Mouse (Mus musculus): ENCODE results near the gene Pdzrn3. TPM values are rescaled to one million over a fixed set of nuclear protein-coding genes. Genes with fewer than 3 reads are reported as not detected.

Pdzrn3 gene
- total RNA-seq, 1 experiment = 3.8 TPM

GRCm38 (mm10) chr6:101350414-101350973 is 27.2 kb downstream of the Pdzrn3 start:
- Histone ChIP-seq H3K4me3 (ENCODE audit: insufficient read depth in 1 of 2, low read depth in 1 of 2, low read length in 2 of 2, poor library complexity in 1 of 2, severe bottlenecking in 1 of 2) (no peak overlapping the region), H3K36me3 (ENCODE audit: control insufficient read depth, insufficient read depth, low read length, poor library complexity, severe bottlenecking) (no peaks in the 10 kb centered on the region), H3K9me3 (ENCODE audit: control insufficient read depth, insufficient read depth, low read depth, low read length) (no peaks in the 10 kb centered on the region), H3K27ac (ENCODE audit: insufficient read depth, low read depth, low read length, poor library complexity, severe bottlenecking) (no peak overlapping the region), H3K4me1 (ENCODE audit: control insufficient read depth in 2 of 2, insufficient read depth in 2 of 2, low read length in 2 of 2, poor library complexity in 1 of 2) (no peaks in the 10 kb centered on the region), H3K9ac (ENCODE audit: insufficient read depth, low read depth, low read length, poor library complexity, severe bottlenecking) (no peak overlapping the region)
- no peak for TF ChIP-seq ZNF384 (IDR thresholded peaks at IDR 0.05; ENCODE audit: low read depth, low read length)
- no peak for TF ChIP-seq MAFK (IDR thresholded peaks at IDR 0.05; ENCODE audit: insufficient read depth, low read depth, low read length)
- TF ChIP-seq CHD2 (IDR thresholded peaks at IDR 0.05; ENCODE audit: low read depth, low read length) = no peak
- no peak for TF ChIP-seq ZC3H11A (IDR thresholded peaks at IDR 0.05; ENCODE audit: borderline replicate concordance, low read depth, low read length)
- TF ChIP-seq HCFC1 (IDR thresholded peaks at IDR 0.05; ENCODE audit: borderline replicate concordance, insufficient read depth, low read length) = no peak
- in situ Hi-C loops (cut with MboI; ENCODE audit: low sequenced_read_pairs in 2 of 2, unreplicated experiment in 2 of 2) = no loop called here
- DNase-seq (ENCODE audit: low read depth, low spot score) = no peak

DNA sequence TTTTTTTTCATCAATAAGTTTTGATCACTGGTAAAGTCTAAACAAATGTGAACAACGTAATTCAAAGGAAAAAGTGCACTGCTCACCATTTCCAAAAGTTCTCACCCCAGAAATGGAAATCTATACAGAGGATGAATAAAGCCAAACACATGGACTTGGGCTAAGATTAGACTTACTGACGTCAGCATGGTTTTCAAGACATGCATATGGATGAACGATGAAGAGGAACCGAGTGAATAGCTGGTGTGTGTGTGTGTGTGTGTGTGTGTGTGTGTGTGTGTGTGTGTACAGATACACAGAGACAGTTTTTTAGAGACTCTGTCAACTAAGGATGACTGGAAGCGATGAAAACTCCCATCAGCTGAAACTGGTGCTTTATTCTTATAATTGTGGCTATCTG is 29.2 kb downstream of the Pdzrn3 start:
- no peak overlapping the region for H3K4me3 ChIP-seq (ENCODE audit: insufficient read depth in 1 of 2, low read depth in 1 of 2, low read length in 2 of 2, poor library complexity in 1 of 2, severe bottlenecking in 1 of 2)
- no peaks in the 10 kb centered on the region for H3K36me3 ChIP-seq (ENCODE audit: control insufficient read depth, insufficient read depth, low read length, poor library complexity, severe bottlenecking)
- no peak overlapping the region for H3K27ac ChIP-seq (ENCODE audit: insufficient read depth, low read depth, low read length, poor library complexity, severe bottlenecking)
- no peak for DNase-seq (ENCODE audit: low read depth, low spot score)
- in situ Hi-C loops (cut with MboI; ENCODE audit: low sequenced_read_pairs in 2 of 2, unreplicated experiment in 2 of 2) = no loop called here
- no peaks in the 10 kb centered on the region for H3K9me3 ChIP-seq (ENCODE audit: control insufficient read depth, insufficient read depth, low read depth, low read length)
- no peaks in the 10 kb centered on the region for H3K4me1 ChIP-seq (ENCODE audit: control insufficient read depth in 2 of 2, insufficient read depth in 2 of 2, low read length in 2 of 2, poor library complexity in 1 of 2)
- H3K9ac ChIP-seq (ENCODE audit: insufficient read depth, low read depth, low read length, poor library complexity, severe bottlenecking) = no peak overlapping the region
- TF ChIP-seq HCFC1 (IDR thresholded peaks at IDR 0.05; ENCODE audit: borderline replicate concordance, insufficient read depth, low read length) (no peak), MAFK (IDR thresholded peaks at IDR 0.05; ENCODE audit: insufficient read depth, low read depth, low read length) (no peak), ZNF384 (IDR thresholded peaks at IDR 0.05; ENCODE audit: low read depth, low read length) (no peak)

GRCm38 (mm10) chr6:101340051-101340450 is 37.6 kb downstream of the Pdzrn3 start:
- in situ Hi-C loops (cut with MboI; ENCODE audit: low sequenced_read_pairs in 2 of 2, unreplicated experiment in 2 of 2) = no loop called here
- no peaks in the 10 kb centered on the region for H3K36me3 ChIP-seq (ENCODE audit: control insufficient read depth, insufficient read depth, low read length, poor library complexity, severe bottlenecking)
- no peak overlapping the region for H3K27ac ChIP-seq (ENCODE audit: insufficient read depth, low read depth, low read length, poor library complexity, severe bottlenecking)
- no peak overlapping the region for H3K9ac ChIP-seq (ENCODE audit: insufficient read depth, low read depth, low read length, poor library complexity, severe bottlenecking)
- TF ChIP-seq ZC3H11A (IDR thresholded peaks at IDR 0.05; ENCODE audit: borderline replicate concordance, low read depth, low read length) = no peak
- no peak for TF ChIP-seq MAFK (IDR thresholded peaks at IDR 0.05; ENCODE audit: insufficient read depth, low read depth, low read length)
- no peak for TF ChIP-seq HCFC1 (IDR thresholded peaks at IDR 0.05; ENCODE audit: borderline replicate concordance, insufficient read depth, low read length)
- no peak for TF ChIP-seq CHD2 (IDR thresholded peaks at IDR 0.05; ENCODE audit: low read depth, low read length)
- no peak for TF ChIP-seq ZNF384 (IDR thresholded peaks at IDR 0.05; ENCODE audit: low read depth, low read length)
- DNase-seq (ENCODE audit: low read depth, low spot score) = no peak
- no peaks in the 10 kb centered on the region for H3K9me3 ChIP-seq (ENCODE audit: control insufficient read depth, insufficient read depth, low read depth, low read length)
- H3K4me3 ChIP-seq (ENCODE audit: insufficient read depth in 1 of 2, low read depth in 1 of 2, low read length in 2 of 2, poor library complexity in 1 of 2, severe bottlenecking in 1 of 2) = no peak overlapping the region
- no peaks in the 10 kb centered on the region for H3K4me1 ChIP-seq (ENCODE audit: control insufficient read depth in 2 of 2, insufficient read depth in 2 of 2, low read length in 2 of 2, poor library complexity in 1 of 2)

DNA sequence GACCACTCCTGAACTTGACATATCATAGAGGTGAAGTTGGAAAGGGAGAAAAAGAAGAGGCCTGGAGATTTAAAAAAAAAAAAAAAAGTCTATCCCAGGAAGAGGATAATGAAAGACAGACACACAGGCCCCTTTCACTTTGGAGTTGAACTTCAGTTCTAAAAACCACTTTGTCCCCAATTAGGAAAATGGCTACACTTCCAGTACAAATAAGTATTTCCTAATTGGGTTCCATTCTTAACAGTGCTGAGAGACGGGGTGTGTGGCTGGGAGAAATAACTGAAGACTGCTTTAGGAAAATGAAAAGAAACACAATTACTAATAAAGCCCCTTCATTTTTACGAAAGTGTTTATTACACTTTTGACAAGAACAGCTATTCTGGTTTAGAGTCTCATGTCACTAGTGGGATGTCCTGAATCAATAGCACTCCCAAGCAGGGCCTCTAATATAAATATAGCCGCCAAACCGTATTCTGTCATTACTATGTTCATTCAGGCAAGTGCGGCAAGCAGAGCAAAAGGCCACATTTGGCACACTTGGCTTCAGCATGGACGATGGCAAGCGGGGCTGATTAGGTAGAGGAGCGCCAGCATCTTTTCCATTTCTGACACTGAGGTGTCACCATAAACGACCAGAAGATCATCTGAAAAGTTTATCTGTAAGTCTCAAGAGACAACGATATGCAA is 39.7 kb downstream of the Pdzrn3 start:
- H3K9me3 ChIP-seq (ENCODE audit: control insufficient read depth, insufficient read depth, low read depth, low read length) = no peaks in the 10 kb centered on the region
- H3K9ac ChIP-seq (ENCODE audit: insufficient read depth, low read depth, low read length, poor library complexity, severe bottlenecking) = no peak overlapping the region
- no peak overlapping the region for H3K4me3 ChIP-seq (ENCODE audit: insufficient read depth in 1 of 2, low read depth in 1 of 2, low read length in 2 of 2, poor library complexity in 1 of 2, severe bottlenecking in 1 of 2)
- no peak overlapping the region for H3K27ac ChIP-seq (ENCODE audit: insufficient read depth, low read depth, low read length, poor library complexity, severe bottlenecking)
- no peaks in the 10 kb centered on the region for H3K4me1 ChIP-seq (ENCODE audit: control insufficient read depth in 2 of 2, insufficient read depth in 2 of 2, low read length in 2 of 2, poor library complexity in 1 of 2)
- in situ Hi-C loops (cut with MboI; ENCODE audit: low sequenced_read_pairs in 2 of 2, unreplicated experiment in 2 of 2) = no loop called here
- no peak for DNase-seq (ENCODE audit: low read depth, low spot score)
- H3K36me3 ChIP-seq (ENCODE audit: control insufficient read depth, insufficient read depth, low read length, poor library complexity, severe bottlenecking) = no peaks in the 10 kb centered on the region
- no peak for TF ChIP-seq ZNF384 (IDR thresholded peaks at IDR 0.05; ENCODE audit: low read depth, low read length)
- TF ChIP-seq MAFK (IDR thresholded peaks at IDR 0.05; ENCODE audit: insufficient read depth, low read depth, low read length) = no peak
- TF ChIP-seq CHD2 (IDR thresholded peaks at IDR 0.05; ENCODE audit: low read depth, low read length) = no peak
- TF ChIP-seq HCFC1 (IDR thresholded peaks at IDR 0.05; ENCODE audit: borderline replicate concordance, insufficient read depth, low read length) = no peak
- TF ChIP-seq ZC3H11A (IDR thresholded peaks at IDR 0.05; ENCODE audit: borderline replicate concordance, low read depth, low read length) = no peak

Data from ES-E14 (cell line).